ENCODE assay signal across 19 mouse cellular contexts in the genomic region with DNA sequence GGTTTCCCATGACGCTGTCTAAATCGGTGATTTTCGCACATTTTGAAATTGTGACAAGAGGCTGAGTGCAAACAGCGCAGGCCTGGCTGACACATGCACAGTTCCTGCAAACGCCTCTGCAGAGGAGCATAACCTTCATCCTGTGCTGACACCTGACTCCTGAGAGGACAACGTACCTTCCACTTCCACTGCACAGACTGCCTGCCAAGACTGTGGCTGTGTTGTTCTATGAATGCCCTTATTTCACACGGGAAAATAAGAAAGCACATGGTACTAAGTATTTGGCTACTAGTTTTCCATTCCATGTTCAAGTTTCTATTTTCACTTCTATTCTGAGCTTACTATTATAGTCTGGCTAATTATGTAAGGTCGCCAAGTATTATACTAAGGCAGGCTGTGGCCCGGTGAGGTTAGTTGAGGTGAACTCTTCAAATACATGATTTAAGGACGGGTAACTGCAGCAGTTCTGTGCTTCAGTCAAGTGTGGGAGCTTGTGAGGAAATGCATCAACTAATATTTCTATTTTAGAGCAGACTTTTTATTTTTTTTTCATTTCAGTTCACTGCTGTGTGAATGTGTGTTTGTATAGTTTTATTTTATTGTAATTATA.
A peak's percentile ranks its signal among the peaks of the same experiment; 100 is the strongest.
DNase-seq lines count a peak whose midpoint lies in the region; ATAC-seq lines count a peak whose summit lies in the region.
"Had no signal": no experiment of that assay in that cellular context is flagged by ENCODE, and none has a peak within 500 bp of the region (broad histone marks: within the 10 kb centered on the region; RNA-seq: fewer than 3 reads in every experiment).

No protein-coding gene starts in this region.

- WGBS in midbrain, embryonic 14.5 days, result 80% methylated on average over 10 of the region's 10 CpGs
- WGBS in midbrain, embryonic 10.5 days, result 84% methylated on average over 10 of the region's 10 CpGs
- 32% methylated on average over 10 of the region's 10 CpGs for WGBS in forebrain, embryonic 16.5 days

- ATAC-seq in midbrain, embryonic 14.5 days (ENCODE audit: low FRiP score, low TSS enrichment), result no peak
- ATAC-seq in forebrain, embryonic 16.5 days, result peak; percentile 64
- ATAC-seq: liver, postnatal 0 days; Patski had no signal

- intact Hi-C loops in heart, postnatal 25 days (cut with DNase I), result no loop called here

- no peak overlapping the region for H3K9ac ChIP-seq in midbrain, embryonic 14.5 days (replicated peaks; ENCODE audit: low read length)
- no peak overlapping the region for H3K9ac ChIP-seq in forebrain, embryonic 16.5 days (replicated peaks; ENCODE audit: low read depth, low read length)
- H3K9ac ChIP-seq: liver, postnatal 0 days; midbrain, embryonic 12.5 days; neural tube, embryonic 15.5 days had no signal

- DNase-seq in heart, adult 18-20 months, result peak; percentile 37 to 57
- no peak for DNase-seq in heart, postnatal 25 days (ENCODE audit: low spot score)
- peak; percentile 2 for DNase-seq in midbrain, embryonic 14.5 days
- no peak for DNase-seq in midbrain, embryonic 10.5 days (ENCODE audit: low spot score)
- no peak for DNase-seq in retina, embryonic 14.5 days (ENCODE audit: low spot score)
- no peak for DNase-seq in adrenal gland, adult 2 months
- DNase-seq: adrenal gland, postnatal 36 days; cerebellum, adult 9-11 months; gastrocnemius, postnatal 36 days; kidney, adult 8-10 months; kidney, postnatal 4 days; liver; liver, postnatal 0 days; spleen, adult 18-20 months; thymus, adult 2 months had no signal

- H3K27me3 ChIP-seq in midbrain, embryonic 14.5 days (ENCODE audit: control insufficient read depth, insufficient read depth, low read length), result no peaks in the 10 kb centered on the region
- H3K27me3 ChIP-seq in midbrain, embryonic 10.5 days (ENCODE audit: low read depth, poor library complexity, severe bottlenecking), result no peaks in the 10 kb centered on the region
- no peaks in the 10 kb centered on the region for H3K27me3 ChIP-seq in forebrain, embryonic 16.5 days (replicated peaks; ENCODE audit: control insufficient read depth, insufficient read depth, low read length)
- H3K27me3 ChIP-seq: midbrain, embryonic 12.5 days; neural tube, embryonic 15.5 days; Patski had no signal

- H3K9me3 ChIP-seq in midbrain, embryonic 14.5 days (ENCODE audit: control insufficient read depth, low read length), result no peaks in the 10 kb centered on the region
- H3K9me3 ChIP-seq in midbrain, embryonic 10.5 days (replicated peaks), result no peaks in the 10 kb centered on the region
- no peaks in the 10 kb centered on the region for H3K9me3 ChIP-seq in forebrain, embryonic 16.5 days (ENCODE audit: control insufficient read depth, low read length)
- H3K9me3 ChIP-seq: midbrain, embryonic 12.5 days; neural tube, embryonic 15.5 days had no signal

- no peaks in the 10 kb centered on the region for H3K36me3 ChIP-seq in midbrain, embryonic 14.5 days (ENCODE audit: control insufficient read depth, insufficient read depth, low read length)
- H3K36me3 ChIP-seq in midbrain, embryonic 10.5 days, result no peaks in the 10 kb centered on the region
- no peaks in the 10 kb centered on the region for H3K36me3 ChIP-seq in forebrain, embryonic 16.5 days (ENCODE audit: control insufficient read depth, insufficient read depth)
- H3K36me3 ChIP-seq: midbrain, embryonic 12.5 days; neural tube, embryonic 15.5 days had no signal

- H3K4me1 ChIP-seq in midbrain, embryonic 14.5 days (ENCODE audit: control insufficient read depth, insufficient read depth, low read length), result no peaks in the 10 kb centered on the region
- H3K4me1 ChIP-seq in midbrain, embryonic 10.5 days, result no peaks in the 10 kb centered on the region
- peaks cover 8% of the 10 kb centered on the region; the same call in 1 of the 2 replicates for H3K4me1 ChIP-seq in forebrain, embryonic 16.5 days (replicated peaks; ENCODE audit: control insufficient read depth, insufficient read depth, low read length)
- H3K4me1 ChIP-seq: neural tube, embryonic 15.5 days had no signal

- no peak overlapping the region for H3K4me2 ChIP-seq in midbrain, embryonic 14.5 days (ENCODE audit: low read length)
- H3K4me2 ChIP-seq in forebrain, embryonic 16.5 days (ENCODE audit: low read length), result no peak overlapping the region
- H3K4me2 ChIP-seq: midbrain, embryonic 12.5 days; neural tube, embryonic 15.5 days had no signal

- H3K4me3 ChIP-seq in midbrain, embryonic 14.5 days (replicated peaks; ENCODE audit: low read depth, low read length), result no peak overlapping the region
- no peak overlapping the region for H3K4me3 ChIP-seq in midbrain, embryonic 10.5 days
- no peak overlapping the region for H3K4me3 ChIP-seq in forebrain, embryonic 16.5 days (replicated peaks; ENCODE audit: low read length)
- H3K4me3 ChIP-seq: midbrain, embryonic 12.5 days; neural tube, embryonic 15.5 days had no signal

- no peak overlapping the region for H3K27ac ChIP-seq in midbrain, embryonic 14.5 days (replicated peaks; ENCODE audit: low read depth, low read length)
- no peak overlapping the region for H3K27ac ChIP-seq in midbrain, embryonic 10.5 days (replicated peaks)
- H3K27ac ChIP-seq in forebrain, embryonic 16.5 days (ENCODE audit: low read length), result no peak overlapping the region
- H3K27ac ChIP-seq: midbrain, embryonic 12.5 days; neural tube, embryonic 15.5 days had no signal

Comparison
In these comparisons a context has a peak if more than half of its experiments do, and no peak if none do; other contexts are left out.
1. DNase-seq: peak in heart, adult 18-20 months (2 of 2) and midbrain, embryonic 14.5 days (single experiment); none in heart, postnatal 25 days (single experiment), midbrain, embryonic 10.5 days (single experiment), retina, embryonic 14.5 days (single experiment) and adrenal gland, adult 2 months (single experiment).